Mouse (Mus musculus) left cerebral cortex, postnatal 36 days (tissue): Measurements from ENCODE around the gene Rabgap1. TPM values are rescaled to one million over a fixed set of nuclear protein-coding genes. Genes with fewer than 3 reads are reported as not detected.

ENCODE experiments used
- DNase-seq, 2 experiments: peaks; one replicate each; pipeline ENCODE4 v3.0.0; 2021 to 2022; ENCODE audit warnings: low spot score in 2 of 2, mixed read lengths in 1 of 2
- intact Hi-C: fragments of 180-260 bp; cut with DNase I; formaldehyde crosslinking; loops from one replicate; pipeline ENCODE4 v1.15.1; 2025
- total RNA-seq, 2 experiments: library from RNA; stranded (reverse); gene quantifications; 2 replicates each; pipeline ENCODE4 v1.2.3; 2021

The Rabgap1 gene
- total RNA-seq, 2 experiments from 2014 or later = 89.5 to 97.3 TPM

DNA sequence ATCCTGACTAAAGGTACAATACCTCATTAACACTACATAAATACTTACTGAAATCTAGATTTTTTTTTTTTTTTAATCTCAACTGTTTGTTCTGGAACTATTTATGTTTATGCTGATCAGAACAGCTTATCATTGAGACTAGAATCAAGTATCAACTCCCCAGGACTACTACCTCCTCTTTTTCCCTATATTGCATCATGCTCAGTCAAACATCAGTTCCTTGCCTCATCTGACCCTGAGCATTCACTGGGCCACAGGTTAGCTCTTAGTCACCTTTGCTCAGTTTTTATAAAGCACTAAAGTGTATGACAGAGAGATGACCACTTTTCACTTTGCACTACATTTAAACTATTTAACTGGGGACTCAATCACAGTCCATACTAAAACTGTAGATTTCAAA lies 144.8 kb downstream of the Rabgap1 start:
- DNase-seq = no peak

More for the DNA sequence above, 144.8 kb downstream of the Rabgap1 start:
- intact Hi-C loops = no loop called here

Other genes with a start within 250 kb of the Rabgap1 start
- not detected for gene Olfr366, start 231.7 kb upstream of the Rabgap1 start, total RNA-seq
- not detected for gene Olfr368, start 116.8 kb upstream of the Rabgap1 start, total RNA-seq
- 10 to 100 TPM; 26.9 to 27.5 TPM for gene Pdcl, start 83.9 kb upstream of the Rabgap1 start, total RNA-seq
- 10 to 100 TPM; 82.2 to 92.0 TPM for gene Rc3h2, start 20.4 kb upstream of the Rabgap1 start, total RNA-seq
- 10 to 100 TPM in 1 of 2 experiments, 1 to 10 TPM in 1; 7.8 to 13.3 TPM for gene Zbtb26, start 144 bp upstream of the Rabgap1 start, total RNA-seq
- 10 to 100 TPM; 13.5 to 14.7 TPM for gene Zbtb6, start 108 bp upstream of the Rabgap1 start, total RNA-seq
- 1 to 10 TPM; 6.3 to 6.6 TPM for gene Gpr21, start 73.1 kb downstream of the Rabgap1 start, total RNA-seq